Mouse (Mus musculus) testis, postnatal 14 days (tissue): Measurements from ENCODE around the gene Tm9sf1.

Source experiments
- DNase-seq: peaks from one replicate; pipeline ENCODE4 v3.0.0; 2021; ENCODE audit warnings: low spot score

Tm9sf1 gene

DNA sequence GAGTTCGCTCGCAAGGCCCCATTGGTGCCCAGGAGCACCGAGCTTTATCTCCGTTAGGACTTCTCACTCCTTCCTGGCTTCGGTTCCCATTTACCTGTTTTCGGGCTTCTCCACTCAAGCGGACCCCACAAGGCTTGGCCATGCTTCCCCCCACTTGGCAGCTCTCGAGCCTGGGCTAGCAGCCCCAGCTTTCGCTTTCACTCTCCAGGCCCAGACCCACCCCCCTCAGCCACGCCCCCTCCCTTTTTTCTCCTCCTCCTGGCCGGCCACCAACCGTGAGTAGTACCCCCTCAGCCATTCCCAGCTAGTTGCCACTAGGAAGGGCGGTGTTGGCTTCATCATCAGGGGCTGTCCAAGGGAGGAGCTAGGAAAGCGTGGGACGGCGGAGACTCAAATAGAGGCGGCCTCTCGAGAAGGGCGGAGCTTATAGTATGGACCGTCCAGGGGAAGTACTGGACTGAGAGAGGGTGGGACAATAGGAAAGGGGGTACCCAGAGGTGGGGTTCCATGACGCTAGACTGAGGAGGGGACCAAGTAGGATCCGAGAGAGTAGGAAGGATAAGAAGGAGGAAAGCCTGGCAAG lies 52.8 kb downstream of the Tm9sf1 start, which contains the start of gene Psme2:
TSS of gene Psme2 (minus strand) at position 366 of the 583 bp plus-strand sequence.
- peak; percentile 93 for DNase-seq

DNA sequence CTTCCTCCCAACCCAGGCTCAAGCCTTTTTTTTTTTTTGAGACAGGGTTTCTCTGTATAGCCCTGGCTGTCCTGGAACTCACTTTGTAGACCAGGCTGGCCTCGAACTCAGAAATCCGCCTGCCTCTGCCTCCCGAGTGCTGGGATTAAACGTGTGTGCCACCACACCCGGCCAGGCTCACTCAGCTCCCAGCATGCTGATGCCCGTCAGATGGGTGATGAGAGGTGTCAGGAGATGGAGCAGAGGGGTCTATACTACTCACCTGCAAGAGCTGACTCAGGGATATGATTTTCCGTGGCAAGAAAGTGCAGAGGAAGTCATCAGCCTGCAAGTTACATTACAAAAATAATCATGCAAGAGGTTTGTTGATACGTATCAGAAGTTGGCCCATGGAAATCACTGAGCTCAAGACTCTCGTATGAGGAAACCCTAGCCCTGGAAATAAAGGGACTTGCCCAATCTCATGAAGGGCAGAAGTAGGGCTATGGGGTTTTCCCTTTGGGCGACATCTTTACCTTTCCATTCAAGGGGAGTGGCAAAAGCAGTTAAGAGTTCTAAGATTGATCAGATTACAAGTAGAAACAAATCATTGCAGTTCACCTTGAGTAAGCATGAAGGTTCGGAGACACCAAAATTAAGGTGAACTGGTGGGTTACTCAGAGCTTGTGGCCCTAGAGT lies 53.7 kb downstream of the Tm9sf1 start:
- no peak for DNase-seq

DNA sequence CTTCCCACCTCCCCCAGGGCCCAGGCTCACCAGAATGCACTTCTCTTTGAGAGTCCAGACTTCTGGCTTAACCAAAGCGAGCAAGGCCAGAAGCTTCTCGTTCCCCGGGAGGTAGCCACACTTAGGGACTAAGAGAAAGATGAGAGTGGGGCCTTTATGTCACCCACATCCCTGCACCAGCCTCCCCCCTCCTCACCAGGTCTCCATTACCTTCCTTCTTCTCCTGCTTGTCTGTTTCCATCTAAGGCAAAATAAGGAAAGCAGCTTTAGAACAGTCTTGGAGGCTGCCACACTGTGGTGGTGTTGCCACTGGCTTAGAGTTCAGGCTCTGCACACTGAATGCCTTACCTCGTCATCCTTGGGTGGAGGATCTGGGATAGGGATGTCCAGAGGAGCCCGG lies 54.3 kb downstream of the Tm9sf1 start:
- DNase-seq, result no peak

DNA sequence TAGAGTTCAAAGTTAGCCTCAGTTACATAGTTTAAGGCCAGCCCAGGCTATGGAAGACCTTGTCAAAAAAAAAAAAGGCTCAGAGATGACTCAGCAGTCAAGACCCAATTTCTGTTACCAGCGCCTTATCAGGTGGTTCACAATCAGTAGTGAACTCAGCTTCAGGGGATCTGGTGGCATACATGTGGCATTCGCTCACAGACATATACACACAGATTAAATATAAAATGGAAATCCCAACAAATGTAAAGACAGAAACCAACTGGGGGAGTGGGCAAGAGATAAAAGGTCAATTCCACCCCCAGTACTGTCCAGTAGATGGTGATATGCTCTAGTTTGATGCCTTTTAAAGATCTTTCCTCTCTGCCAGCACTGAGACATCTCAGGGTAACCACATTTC lies 57.5 kb downstream of the Tm9sf1 start:
- DNase-seq, result no peak
